Mouse (Mus musculus) ovary, postnatal 14 days (tissue): ENCODE results near the gene Thegl.

Experiments used
- DNase-seq: peaks from one replicate; pipeline ENCODE4 v3.0.0; 2022; ENCODE audit warnings: low spot score

Gene Thegl

GRCm38 (mm10) chr5:77052616-77053015 lies 36.8 kb downstream of the Thegl start:
- DNase-seq, result no peak

- no peak for DNase-seq
These were observed 41.1 kb downstream of the Thegl start for GRCm38 (mm10) chr5:77056881-77057440.

GRCm38 (mm10) chr5:77060363-77060762 lies 44.5 kb downstream of the Thegl start:
- no peak for DNase-seq

- DNase-seq, result peak; percentile 52
These were observed 45.7 kb downstream of the Thegl start for GRCm38 (mm10) chr5:77061372-77062038.

- DNase-seq, result no peak
These were observed 51.5 kb downstream of the Thegl start for GRCm38 (mm10) chr5:77067321-77067720.

- no peak for DNase-seq
These were observed 55.2 kb downstream of the Thegl start for GRCm38 (mm10) chr5:77070987-77071386.

- no peak for DNase-seq
These were observed 55.8 kb downstream of the Thegl start for GRCm38 (mm10) chr5:77071626-77072025.

GRCm38 (mm10) chr5:77073794-77074193 lies 58.0 kb downstream of the Thegl start:
- DNase-seq, result no peak

GRCm38 (mm10) chr5:77074914-77075313 lies 59.1 kb downstream of the Thegl start:
- no peak for DNase-seq

GRCm38 (mm10) chr5:77075951-77076350 lies 60.1 kb downstream of the Thegl start:
- DNase-seq, result no peak

GRCm38 (mm10) chr5:77080761-77081160 lies 64.9 kb downstream of the Thegl start:
- DNase-seq, result no peak

- DNase-seq, result no peak
These were observed 66.9 kb downstream of the Thegl start for GRCm38 (mm10) chr5:77082735-77083134.

- no peak for DNase-seq
These were observed 68.6 kb downstream of the Thegl start for GRCm38 (mm10) chr5:77084418-77084817.

- DNase-seq, result no peak
These were observed 70.1 kb downstream of the Thegl start for GRCm38 (mm10) chr5:77085753-77086450.

- DNase-seq, result no peak
These were observed 70.7 kb downstream of the Thegl start for GRCm38 (mm10) chr5:77086541-77086940.

- no peak for DNase-seq
These were observed 71.3 kb downstream of the Thegl start for GRCm38 (mm10) chr5:77087122-77087521.

GRCm38 (mm10) chr5:77089294-77089693 lies 73.5 kb downstream of the Thegl start:
- no peak for DNase-seq

- no peak for DNase-seq
These were observed 74.1 kb downstream of the Thegl start for GRCm38 (mm10) chr5:77089901-77090300.

GRCm38 (mm10) chr5:77090521-77091096 lies 74.8 kb downstream of the Thegl start:
- DNase-seq, result no peak

- DNase-seq, result no peak
These were observed 76.1 kb downstream of the Thegl start for GRCm38 (mm10) chr5:77091923-77092322.

- DNase-seq, result no peak
These were observed 76.7 kb downstream of the Thegl start for GRCm38 (mm10) chr5:77092531-77092930.

GRCm38 (mm10) chr5:77093961-77094360 lies 78.1 kb downstream of the Thegl start:
- no peak for DNase-seq
